Mouse (Mus musculus) erythroblast, embryonic 14.5 days (primary cell): Measurements from ENCODE around the gene Zc3h18. TPM values are rescaled to one million over a fixed set of nuclear protein-coding genes. Genes with fewer than 3 reads are reported as not detected.

ENCODE experiments used
- H3K27me3 ChIP-seq: 2 replicates; pipeline ENCODE4 v1.6.1; 2012; ENCODE audit warnings: inconsistent platforms; ENCODE audit not compliant: control insufficient read depth
- H3K36me3 ChIP-seq: 2 replicates; pipeline ENCODE4 v1.6.1; 2012; ENCODE audit warnings: mild to moderate bottlenecking, inconsistent platforms; ENCODE audit not compliant: control insufficient read depth
- H3K4me1 ChIP-seq: 2 replicates; pipeline ENCODE4 v1.6.1; 2012; ENCODE audit warnings: inconsistent platforms; ENCODE audit not compliant: control insufficient read depth
- H3K4me3 ChIP-seq: replicated peaks from 2 replicates; pipeline ENCODE3; 2012; ENCODE audit warnings: moderate library complexity, mild to moderate bottlenecking, inconsistent platforms
- H3K9me3 ChIP-seq: 2 replicates; pipeline ENCODE4 v1.6.1; 2012; ENCODE audit warnings: low read length, inconsistent platforms, mixed read lengths; ENCODE audit not compliant: control insufficient read depth
- GATA1 ChIP-seq: IDR thresholded peaks from 2 replicates; pipeline ENCODE4 v1.6.1; 2012; ENCODE audit warnings: low read length, inconsistent platforms, mixed read lengths
- TAL1 ChIP-seq: IDR thresholded peaks from 3 replicates; pipeline ENCODE4 v1.6.1; 2012; ENCODE audit warnings: low read length, inconsistent platforms, mixed read lengths
- polyA plus RNA-seq: library from polyadenylated mRNA; stranded (reverse); fragments of >175 nt; gene quantifications from 2 replicates; pipeline ENCODE4 v1.2.3, GENCODE M21; 2012

Gene Zc3h18
- 10.0 and 10.5 TPM in 2 replicates for polyA plus RNA-seq

- Histone ChIP-seq H3K36me3 (peaks cover 44% of the 10 kb centered on the region), H3K4me3 (peak within 1 kb of the TSS; percentile 97), H3K27me3 (no peaks in the 10 kb centered on the region), H3K9me3 (no peaks in the 10 kb centered on the region), H3K4me1 (peaks cover 65% of the 10 kb centered on the region)
- no peak for TF ChIP-seq GATA1
- no peak for TF ChIP-seq TAL1
Measured at GRCm38 (mm10) chr8:122376365-122377231, at the start of gene Zc3h18. TSS of gene Zc3h18 (plus strand) at chr8:122376609.

GRCm38 (mm10) chr8:122329072-122329471 lies 47.3 kb upstream of the Zc3h18 start:
- Histone ChIP-seq H3K27me3 (no peaks in the 10 kb centered on the region; the same call in 1 of the 2 replicates), H3K9me3 (peaks cover 11% of the 10 kb centered on the region), H3K4me3 (peak overlapping the region; percentile 39), H3K36me3 (peaks cover 99% of the 10 kb centered on the region), H3K4me1 (peaks cover 93% of the 10 kb centered on the region)
- TF ChIP-seq TAL1 (no peak), GATA1 (no peak)

- peak overlapping the region; percentile 39 for H3K4me3 ChIP-seq
Measured at GRCm38 (mm10) chr8:122329553-122330239, 46.7 kb upstream of the Zc3h18 start.

GRCm38 (mm10) chr8:122330446-122331133 lies 45.8 kb upstream of the Zc3h18 start:
- Histone ChIP-seq H3K9me3 (peaks cover 26% of the 10 kb centered on the region), H3K36me3 (peaks cover 99% of the 10 kb centered on the region), H3K27me3 (peaks cover 14% of the 10 kb centered on the region; the same call in 1 of the 2 replicates), H3K4me1 (peaks cover 82% of the 10 kb centered on the region), H3K4me3 (peak overlapping the region; percentile 39)
- no peak for TF ChIP-seq TAL1
- peak; percentile 83 for TF ChIP-seq GATA1

More at GRCm38 (mm10) chr8:122329553-122330239, 46.7 kb upstream of the Zc3h18 start:
- TF ChIP-seq TAL1 (no peak), GATA1 (peak; percentile 61)
- peaks cover 17% of the 10 kb centered on the region for H3K9me3 ChIP-seq
- H3K36me3 ChIP-seq = peaks cover 99% of the 10 kb centered on the region
- H3K4me1 ChIP-seq = peaks cover 89% of the 10 kb centered on the region
- H3K27me3 ChIP-seq = peaks cover 5% of the 10 kb centered on the region; the same call in 1 of the 2 replicates

- Histone ChIP-seq H3K36me3 (peaks cover 99% of the 10 kb centered on the region), H3K4me3 (no peak overlapping the region), H3K4me1 (peaks cover 78% of the 10 kb centered on the region), H3K27me3 (peaks cover 19% of the 10 kb centered on the region; the same call in 1 of the 2 replicates), H3K9me3 (peaks cover 32% of the 10 kb centered on the region)
- TF ChIP-seq GATA1 = no peak
- no peak for TF ChIP-seq TAL1
Measured at GRCm38 (mm10) chr8:122331134-122331523, 45.3 kb upstream of the Zc3h18 start.

GRCm38 (mm10) chr8:122332753-122333506 lies 43.5 kb upstream of the Zc3h18 start:
- H3K36me3 ChIP-seq = peaks cover 99% of the 10 kb centered on the region
- no peak overlapping the region for H3K4me3 ChIP-seq
- TF ChIP-seq TAL1 (no peak), GATA1 (no peak)
- H3K4me1 ChIP-seq = peaks cover 70% of the 10 kb centered on the region
- peaks cover 50% of the 10 kb centered on the region for H3K9me3 ChIP-seq
- H3K27me3 ChIP-seq = peaks cover 26% of the 10 kb centered on the region; the same call in 1 of the 2 replicates

- Histone ChIP-seq H3K4me1 (peaks cover 70% of the 10 kb centered on the region), H3K4me3 (no peak overlapping the region), H3K9me3 (peaks cover 56% of the 10 kb centered on the region), H3K36me3 (peaks cover 99% of the 10 kb centered on the region), H3K27me3 (peaks cover 26% of the 10 kb centered on the region; the same call in 1 of the 2 replicates)
- no peak for TF ChIP-seq GATA1
- TF ChIP-seq TAL1 = no peak
Measured at GRCm38 (mm10) chr8:122333531-122333930, 42.9 kb upstream of the Zc3h18 start.
